In genomic region chrX:164092300-164093169, GRCm38 (mm10) we compare ENCODE assay signal across 16 mouse cellular contexts. TPM values are rescaled to one million over a fixed set of nuclear protein-coding genes. Genes with fewer than 3 reads are reported as not detected.
DNase-seq lines count a peak whose midpoint lies in the region; ATAC-seq lines count a peak whose summit lies in the region.
"Had no signal": no experiment of that assay in that cellular context is flagged by ENCODE, and none has a peak within 500 bp of the region (broad histone marks: within the 10 kb centered on the region; RNA-seq: fewer than 3 reads in every experiment).

No protein-coding gene starts in this region.

- H3K4me1 ChIP-seq in heart, embryonic 12.5 days (replicated peaks) = peaks cover 6% of the 10 kb centered on the region; the same call in 1 of the 2 replicates
- H3K4me1 ChIP-seq in lung, embryonic 15.5 days = no peaks in the 10 kb centered on the region
- H3K4me1 ChIP-seq: intestine, embryonic 15.5 days; limb, embryonic 12.5 days; midbrain, embryonic 12.5 days had no signal

- no peak overlapping the region for H3K9ac ChIP-seq in heart, embryonic 12.5 days
- no peak overlapping the region for H3K9ac ChIP-seq in lung, embryonic 15.5 days
- H3K9ac ChIP-seq: intestine, embryonic 15.5 days; limb, embryonic 12.5 days; midbrain, embryonic 12.5 days had no signal

- H3K4me2 ChIP-seq in heart, embryonic 12.5 days = no peak overlapping the region
- no peak overlapping the region for H3K4me2 ChIP-seq in lung, embryonic 15.5 days
- H3K4me2 ChIP-seq: intestine, embryonic 15.5 days; limb, embryonic 12.5 days; midbrain, embryonic 12.5 days had no signal

- peak overlapping the region; percentile 29; the same call in 1 of the 2 replicates for H3K27ac ChIP-seq in heart, embryonic 12.5 days (ENCODE audit: poor library complexity, severe bottlenecking)
- H3K27ac ChIP-seq in lung, embryonic 15.5 days = peak overlapping the region; percentile 39
- H3K27ac ChIP-seq: intestine, embryonic 15.5 days; limb, embryonic 12.5 days; midbrain, embryonic 12.5 days had no signal

- WGBS in heart, embryonic 12.5 days = 36% methylated on average over 7 of the region's 7 CpGs
- 23% methylated on average over 7 of the region's 7 CpGs for WGBS in lung, embryonic 15.5 days

- H3K36me3 ChIP-seq in heart, embryonic 12.5 days = no peaks in the 10 kb centered on the region
- H3K36me3 ChIP-seq in lung, embryonic 15.5 days = no peaks in the 10 kb centered on the region
- H3K36me3 ChIP-seq: intestine, embryonic 15.5 days; limb, embryonic 12.5 days; midbrain, embryonic 12.5 days had no signal

- H3K9me3 ChIP-seq in heart, embryonic 12.5 days (replicated peaks) = no peaks in the 10 kb centered on the region
- no peaks in the 10 kb centered on the region for H3K9me3 ChIP-seq in lung, embryonic 15.5 days
- H3K9me3 ChIP-seq: intestine, embryonic 15.5 days; limb, embryonic 12.5 days; midbrain, embryonic 12.5 days had no signal

- intact Hi-C loops in heart, postnatal 36 days (cut with DNase I) = no loop called here

- no peak for DNase-seq in heart, postnatal 36 days
- DNase-seq in lung, postnatal 36 days = no peak
- DNase-seq in NIH3T3 (ENCODE audit: low read depth) = peak; percentile 4
- no peak for DNase-seq in T-cell, adult 2 months (ENCODE audit: low spot score)
- DNase-seq in right cerebral cortex, postnatal 14 days = no peak
- DNase-seq: cerebellum, adult 11-12 months; thymus, adult 18-20 months had no signal

- peak; percentile 42; the same call in 1 of the 2 replicates for ATAC-seq in heart, embryonic 12.5 days (ENCODE audit: insufficient number of reproducible peaks, low FRiP score)
- ATAC-seq in lung, embryonic 15.5 days (ENCODE audit: borderline replicate concordance, extremely low read depth, low FRiP score, low TSS enrichment) = peak; percentile 94
- ATAC-seq in hematopoietic stem cell, adult 5-6 weeks (replicated peaks in 1 of 2; ENCODE audit: insufficient read depth in 1 of 2, low FRiP score in 2 of 2, low TSS enrichment in 1 of 2, low read depth in 1 of 2, poor library complexity in 2 of 2, severe bottlenecking in 2 of 2) = peak; percentile 42 to 78; a peak in 3 of 4 replicates
- ATAC-seq: intestine, embryonic 15.5 days had no signal

- H3K4me3 ChIP-seq in heart, embryonic 12.5 days = no peak overlapping the region
- no peak overlapping the region for H3K4me3 ChIP-seq in lung, embryonic 15.5 days
- H3K4me3 ChIP-seq: intestine, embryonic 15.5 days; limb, embryonic 12.5 days; midbrain, embryonic 12.5 days had no signal

- H3K27me3 ChIP-seq in heart, embryonic 12.5 days (replicated peaks) = peaks cover 4% of the 10 kb centered on the region; the same call in 1 of the 2 replicates
- 0 out of 2 replicates have a peak, but pooled peaks cover 3% of the 10 kb centered on the region for H3K27me3 ChIP-seq in lung, embryonic 15.5 days
- H3K27me3 ChIP-seq: intestine, embryonic 15.5 days had no signal

RNA-seq across cellular contexts. Expression of gene Cltrn, which starts 3.9 kb away (rescaled TPM):
- not detected in 2 replicates for polyA plus RNA-seq in heart, embryonic 12.5 days (2016; fragmentation: Nextera tagmentation; extraction: Ambion mirVana)
- not detected for total RNA-seq in heart, postnatal 36 days (2021)
- 0.62 and 0.65 TPM in 2 replicates for polyA plus RNA-seq in lung, embryonic 15.5 days (2015; fragmentation: Nextera tagmentation; extraction: Ambion mirVana)
- not detected in 2 replicates for total RNA-seq in hematopoietic stem cell, adult 5-6 weeks (2017)
- polyA plus RNA-seq: C2C12; cortical plate, adult 2 months; gonadal fat pad, adult 2 months; limb, embryonic 12.5 days; midbrain, embryonic 12.5 days had no signal

RNA-seq across cellular contexts. Expression of gene Siah1b, which starts 16.2 kb away (rescaled TPM):
- 24.2 and 26.2 TPM in 2 replicates for polyA plus RNA-seq in heart, embryonic 12.5 days (2016; fragmentation: Nextera tagmentation; extraction: Ambion mirVana)
- 1 to 10 TPM; 4.6 to 5.2 TPM for total RNA-seq in heart, postnatal 36 days (2021)
- polyA plus RNA-seq in lung, embryonic 15.5 days (2015; fragmentation: Nextera tagmentation; extraction: Ambion mirVana) = 30.2 and 30.3 TPM in 2 replicates
- total RNA-seq in hematopoietic stem cell, adult 5-6 weeks (2017) = 14.9 and 21.8 TPM in 2 replicates

RNA-seq across cellular contexts. Expression of gene Ace2, which starts 46.6 kb away (rescaled TPM):
- polyA plus RNA-seq in heart, embryonic 12.5 days (2016; fragmentation: Nextera tagmentation; extraction: Ambion mirVana) = 0.17 and 0.18 TPM in 2 replicates
- total RNA-seq in heart, postnatal 36 days (2021) = 1 to 10 TPM; 1.6 TPM
- polyA plus RNA-seq in lung, embryonic 15.5 days (2015; fragmentation: Nextera tagmentation; extraction: Ambion mirVana) = 1.4 and 1.9 TPM in 2 replicates
- total RNA-seq in hematopoietic stem cell, adult 5-6 weeks (2017) = not detected in 2 replicates
- polyA plus RNA-seq: limb, embryonic 12.5 days; midbrain, embryonic 12.5 days had no signal

Comparison
In these comparisons a context has a peak if more than half of its experiments do, and no peak if none do; other contexts are left out.
1. ATAC-seq: peak in every context shown above with its lines; median percentile 94 in lung, embryonic 15.5 days; 60 in hematopoietic stem cell, adult 5-6 weeks; 42 in heart, embryonic 12.5 days.